Mouse (Mus musculus): ENCODE data around the gene Tbc1d8b.

GRCm38 (mm10) chrX:139800406-139800878, 115.6 kb downstream of the Tbc1d8b start, which contains the start of gene Cldn2:
- TF ChIP-seq CTCF (IDR thresholded peaks at IDR 0.05; ENCODE audit: extremely low read depth, insufficient read depth, insufficient read length, insufficient replicate concordance), result no peak
- no peak for TF ChIP-seq POLR2A (IDR thresholded peaks at IDR 0.05; ENCODE audit: low read depth, low read length)
